Mouse (Mus musculus): ENCODE measurements around the gene Trir.

Trir gene

GRCm38 (mm10) chr8:85026670-85027515 lies at the start of gene Trir:
TSS of gene Trir (plus strand) at chr8:85026823.
- DNase-seq (ENCODE audit: low spot score): peak; percentile 94

GRCm38 (mm10) chr8:84977435-84978247 lies 49.0 kb upstream of the Trir start:
- DNase-seq (ENCODE audit: low spot score): peak; percentile 58

DNA sequence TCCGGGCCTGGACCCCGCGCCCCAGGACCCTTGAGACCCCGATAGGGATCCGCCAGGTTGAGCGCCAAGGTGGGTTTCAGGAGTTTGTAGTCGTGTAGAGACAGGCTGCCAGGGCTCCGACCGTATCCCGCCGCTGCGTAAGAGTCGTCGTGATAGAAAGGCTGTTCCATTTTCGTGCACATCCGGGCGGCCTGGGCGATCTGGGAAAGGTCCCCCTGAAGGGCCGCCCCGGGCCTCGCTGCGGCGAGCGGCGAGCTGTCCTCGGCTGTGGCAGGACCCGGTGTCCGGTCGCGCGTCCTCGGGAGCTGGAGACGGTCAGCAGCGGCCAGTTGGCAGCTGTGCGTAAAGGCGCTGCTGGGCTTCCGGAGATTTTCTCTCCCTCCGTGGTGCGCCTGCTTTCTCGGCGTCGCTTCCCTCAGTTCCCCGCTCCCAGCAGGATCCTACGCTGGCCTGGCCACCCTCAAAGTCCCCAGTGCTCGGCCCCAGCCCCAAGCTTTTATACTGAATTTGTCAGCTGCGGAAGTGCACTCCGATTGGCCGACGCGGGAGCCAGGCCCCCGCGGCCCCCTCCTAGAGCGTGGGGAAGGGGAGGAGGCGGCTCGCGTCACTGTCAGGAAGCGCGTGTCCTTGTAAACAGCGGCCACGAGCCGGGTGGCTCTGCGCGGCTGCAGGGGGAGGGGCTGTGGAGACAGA lies 48.2 kb upstream of the Trir start, which contains the start of gene Junb:
Gene Junb (minus strand): TSS at position 471 of the 693 bp plus-strand sequence.
- DNase-seq (ENCODE audit: low spot score): peak; percentile 96

GRCm38 (mm10) chr8:84979599-84980421 lies 46.8 kb upstream of the Trir start:
- DNase-seq (ENCODE audit: low spot score): peak; percentile 89

DNA sequence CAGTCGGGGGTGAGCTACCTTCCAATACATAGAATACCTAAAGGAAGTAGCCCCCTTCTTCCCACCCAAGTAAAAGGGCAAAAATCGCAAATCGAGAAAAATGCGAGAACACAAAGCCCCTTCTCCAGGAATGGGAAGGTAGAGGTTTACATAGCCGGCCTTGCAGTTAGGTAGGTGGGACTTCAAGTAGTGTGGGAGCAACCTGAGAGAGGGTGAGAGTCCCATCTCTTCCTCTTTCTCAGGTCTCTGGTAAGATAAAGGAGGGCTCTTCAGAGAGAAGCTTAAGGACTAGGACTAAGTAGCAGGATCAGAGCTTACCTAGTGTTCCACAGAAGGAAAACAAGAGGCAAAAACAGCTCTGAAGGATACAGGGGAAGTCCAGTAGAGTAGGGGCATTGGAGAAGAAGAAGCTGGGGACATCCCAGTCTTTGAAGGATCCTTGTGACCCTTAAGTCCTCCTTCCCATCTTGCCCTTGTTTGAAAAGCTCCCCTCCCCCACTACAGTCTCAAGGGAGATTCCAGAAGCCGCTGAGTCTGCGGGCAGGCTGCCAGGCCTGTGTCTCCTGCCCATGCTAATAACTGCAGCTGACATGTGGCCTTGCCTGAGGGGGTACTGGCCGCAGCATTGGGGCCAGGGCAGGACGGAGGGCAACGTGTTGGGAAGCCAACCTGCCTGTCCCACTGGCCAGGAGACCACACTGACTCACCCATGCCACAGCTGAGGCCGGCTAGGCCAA lies 45.8 kb upstream of the Trir start:
- peak; percentile 73 for DNase-seq (ENCODE audit: low spot score)

DNA sequence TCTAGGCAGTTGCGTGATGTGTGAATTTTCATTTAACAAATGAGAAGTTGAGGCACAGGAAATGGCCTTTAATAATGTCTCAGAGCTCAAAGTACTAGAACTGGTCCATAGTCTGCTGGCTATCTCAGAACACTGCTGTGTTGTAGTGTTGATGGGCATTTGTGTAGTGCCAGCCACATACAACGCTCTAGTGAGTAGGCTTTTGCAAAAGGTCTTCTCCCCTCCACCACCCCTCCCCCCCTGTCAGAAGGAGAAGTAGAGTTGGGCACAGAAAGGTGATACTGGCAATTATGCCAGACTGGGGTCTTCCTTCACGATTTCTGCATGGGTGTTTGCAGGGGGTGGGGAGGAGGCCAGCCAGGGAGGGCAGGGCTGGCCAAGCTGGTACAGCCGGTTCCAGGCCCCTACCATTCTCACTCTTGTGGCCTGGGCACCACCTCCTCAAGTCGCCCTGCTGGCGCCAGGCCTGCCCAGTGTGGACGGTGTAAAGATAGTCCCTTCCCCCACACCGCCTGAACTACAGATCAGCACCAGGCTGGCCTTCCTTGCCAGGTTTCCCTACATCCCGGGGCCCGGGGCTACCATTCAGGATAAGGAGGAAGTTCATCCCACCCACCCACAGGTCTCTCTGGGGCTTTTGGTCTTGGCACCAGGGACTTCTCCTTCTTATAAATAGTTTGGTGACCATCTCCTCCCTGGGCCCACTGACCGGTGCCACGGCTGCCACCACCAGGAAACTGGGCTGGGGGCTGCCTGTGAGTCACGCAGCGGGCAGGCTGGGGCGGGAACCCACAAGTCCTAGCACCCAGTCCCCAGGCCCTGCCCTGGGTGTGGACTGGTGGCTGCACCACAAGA lies 44.8 kb upstream of the Trir start:
- peak; percentile 51 for DNase-seq (ENCODE audit: low spot score)

- peak; percentile 39 for DNase-seq (ENCODE audit: low spot score)
These were observed 44.1 kb upstream of the Trir start for GRCm38 (mm10) chr8:84982499-84983011.

DNA sequence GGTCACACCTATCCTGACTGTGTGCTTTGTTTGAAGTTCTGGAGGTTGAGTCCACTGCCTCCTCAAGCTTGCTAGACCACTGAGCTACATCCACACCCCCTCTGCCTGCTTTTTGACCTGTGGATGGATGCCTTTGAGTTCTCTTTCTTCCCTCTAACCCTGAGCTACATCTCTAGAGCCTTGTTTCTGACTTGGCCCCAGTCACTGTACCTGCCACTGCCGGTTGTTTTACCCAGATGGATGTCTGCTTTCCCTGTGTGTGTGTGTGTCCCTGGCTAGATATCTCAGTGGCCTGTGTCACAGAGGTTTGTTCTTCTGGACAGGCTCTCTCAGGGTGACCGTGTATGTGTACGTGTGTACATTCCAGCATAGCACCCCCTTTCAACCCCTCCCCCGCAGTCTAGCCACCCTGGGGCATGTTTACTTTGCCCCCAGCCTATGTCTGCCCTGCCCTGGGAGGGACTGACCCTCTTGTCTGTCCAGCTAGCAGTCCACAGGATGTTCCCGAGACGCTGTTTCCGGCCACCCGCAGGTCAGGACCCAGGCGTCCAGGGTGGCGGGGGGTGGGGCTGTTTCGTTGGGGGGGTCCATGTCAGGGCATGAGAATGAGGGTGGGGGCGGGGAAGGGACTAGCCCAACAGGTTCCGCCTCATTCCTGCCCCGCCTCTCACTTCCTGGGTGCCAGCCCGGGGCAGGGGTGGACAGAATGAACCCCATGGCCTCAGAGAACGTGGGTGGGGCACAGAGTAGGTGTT lies 42.2 kb upstream of the Trir start:
- DNase-seq (ENCODE audit: low spot score): peak; percentile 54

- DNase-seq (ENCODE audit: low spot score): no peak
These were observed 41.5 kb upstream of the Trir start for GRCm38 (mm10) chr8:84985049-84985683.

DNA sequence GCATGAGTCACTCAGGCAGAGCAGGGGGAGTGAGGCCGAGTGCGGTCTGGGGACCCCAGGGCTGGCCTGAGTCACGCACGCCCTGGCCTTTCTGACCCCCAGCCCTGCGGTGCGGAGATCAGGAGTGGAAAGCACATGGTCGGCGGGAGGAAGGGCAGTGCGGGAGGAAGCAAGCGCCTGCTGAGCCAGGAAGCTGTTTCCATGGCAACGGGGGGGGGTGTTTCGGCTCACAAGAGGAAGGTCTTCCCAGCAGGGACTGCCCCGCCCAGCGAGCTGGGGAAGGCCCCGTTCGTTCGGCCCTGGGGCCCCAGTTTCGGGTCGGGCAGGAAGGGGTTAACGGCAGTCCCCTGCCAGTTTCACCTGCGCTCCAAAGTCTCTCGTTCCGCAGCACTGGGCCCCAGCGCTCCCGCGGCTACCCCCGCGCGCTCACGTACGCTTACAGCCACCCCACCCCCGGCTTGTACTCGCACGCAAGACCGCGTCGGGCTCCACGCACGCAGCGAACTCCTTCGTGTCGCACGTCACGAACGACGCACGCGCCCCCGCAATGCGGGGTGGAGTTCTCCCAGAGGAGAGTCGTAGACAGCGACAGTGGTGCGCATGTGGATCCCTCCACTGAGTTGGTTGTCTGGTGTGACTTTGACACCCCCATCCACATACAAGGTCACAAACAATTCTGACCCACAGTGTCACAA lies 40.8 kb upstream of the Trir start:
- DNase-seq (ENCODE audit: low spot score): peak; percentile 81

DNA sequence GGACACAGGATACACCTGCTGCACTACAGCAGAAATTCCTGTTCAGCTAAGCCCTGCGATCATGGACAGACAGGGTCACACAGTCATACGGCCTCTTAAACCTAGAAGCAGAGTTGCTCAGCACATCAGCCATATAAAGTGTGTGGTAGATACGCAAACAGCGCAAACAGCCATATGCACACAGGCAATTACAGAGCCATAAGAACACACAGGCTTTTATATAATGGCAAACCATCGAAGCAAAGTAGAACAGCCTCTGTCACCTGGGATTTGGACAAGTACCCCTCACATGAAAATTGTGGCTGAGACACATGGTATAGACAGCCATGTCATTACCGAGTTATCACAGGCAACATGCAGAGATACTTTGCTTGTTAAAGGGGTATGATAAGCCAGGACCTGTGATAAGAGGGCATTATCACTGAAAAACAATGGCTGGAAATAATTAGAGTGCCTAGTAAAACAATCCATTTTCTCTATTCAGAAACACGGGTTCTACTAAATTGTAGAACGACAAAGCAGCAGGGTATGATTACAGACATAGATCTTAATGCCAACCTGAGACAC lies 40.2 kb upstream of the Trir start:
- no peak for DNase-seq (ENCODE audit: low spot score)

DNA sequence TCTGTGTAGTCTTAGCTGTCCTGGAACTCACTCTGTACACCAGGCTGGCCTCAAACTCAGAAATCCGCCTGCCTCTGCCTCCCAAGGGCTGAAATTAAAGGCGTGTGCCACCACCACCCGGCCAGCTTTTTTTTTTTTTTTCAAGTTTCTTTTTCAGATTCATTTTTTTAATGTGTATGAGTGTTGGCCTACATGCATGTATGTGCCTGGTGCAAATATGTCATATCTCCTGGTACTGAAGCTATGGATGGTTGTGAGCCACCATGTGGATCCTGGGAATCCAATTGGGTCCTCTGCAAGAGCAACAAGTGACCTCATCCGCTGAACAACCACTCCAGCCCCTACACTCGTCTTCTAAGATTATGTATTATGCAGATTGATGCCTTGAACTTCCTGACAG lies 39.2 kb upstream of the Trir start:
- no peak for DNase-seq (ENCODE audit: low spot score)

- no peak for DNase-seq (ENCODE audit: low spot score)
These were observed 38.7 kb upstream of the Trir start for GRCm38 (mm10) chr8:84987903-84988302.

- peak; percentile 69 for DNase-seq (ENCODE audit: low spot score)
These were observed 37.3 kb upstream of the Trir start for GRCm38 (mm10) chr8:84989311-84989731.

GRCm38 (mm10) chr8:84989810-84990209 lies 36.8 kb upstream of the Trir start:
- peak; percentile 95 for DNase-seq (ENCODE audit: low spot score)

DNA sequence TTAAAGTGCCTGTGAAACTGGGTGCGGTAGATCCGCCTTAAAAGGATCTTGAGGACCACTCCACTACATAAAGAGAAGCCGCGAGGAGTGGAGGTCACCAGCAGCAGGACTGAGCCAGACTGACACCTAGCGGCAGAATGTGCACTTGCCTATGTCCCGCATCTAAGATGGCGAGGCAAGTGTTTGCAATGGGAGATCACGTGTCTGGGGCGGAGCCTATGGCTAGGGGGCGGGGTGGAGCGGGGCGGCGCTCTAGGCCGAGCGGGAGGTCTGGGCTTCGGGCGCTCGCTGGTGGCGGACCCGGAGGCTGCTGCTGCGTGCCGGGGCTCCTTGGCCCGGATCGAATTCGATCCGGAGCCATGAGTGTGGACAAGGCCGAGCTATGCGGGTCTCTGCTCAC lies 36.3 kb upstream of the Trir start, which contains the start of gene Hook2:
Gene Hook2 (plus strand): TSS at position 255 of the 400 bp plus-strand sequence.
- peak; percentile 93 for DNase-seq (ENCODE audit: low spot score)

GRCm38 (mm10) chr8:84990836-84991235 lies 35.8 kb upstream of the Trir start:
- DNase-seq (ENCODE audit: low spot score): peak; percentile 67
